In genomic region chr2:121141216-121142035, GRCm38 (mm10) we compare ENCODE assay signal across 8 mouse cellular contexts. TPM values are rescaled to one million over a fixed set of nuclear protein-coding genes. Genes with fewer than 3 reads are reported as not detected.
DNase-seq lines count a peak whose midpoint lies in the region; ATAC-seq and TF ChIP-seq lines count a peak whose summit lies in the region.

No protein-coding gene starts in this region.

- WGBS in liver, adult 2 months: 71% methylated on average over 16 of the region's 16 CpGs
- WGBS in neural tube, embryonic 12.5 days: 81% methylated on average over 16 of the region's 16 CpGs

- H3K4me1 ChIP-seq in liver, adult 2 months (ENCODE audit: control insufficient read depth, insufficient read depth, low read length): peaks cover 10% of the 10 kb centered on the region
- H3K4me1 ChIP-seq in cortical plate, adult 2 months (ENCODE audit: control insufficient read depth, insufficient read depth, low read length): peaks cover 7% of the 10 kb centered on the region
- H3K4me1 ChIP-seq in neural tube, embryonic 12.5 days: peaks cover 22% of the 10 kb centered on the region

- no peak for DNase-seq in liver, adult 2 months (ENCODE audit: extremely low read depth, low read depth, low spot score)
- DNase-seq in liver: no peak
- peak; percentile 14 for DNase-seq in hindlimb bud, embryonic 11.5 days (ENCODE audit: extremely low spot score, low read depth, low spot score)
- no peak for DNase-seq in gastrocnemius, adult 18-20 months (ENCODE audit: low spot score)
- DNase-seq in T-cell, adult 2 months (ENCODE audit: low spot score): no peak

- no peak overlapping the region for H3K9ac ChIP-seq in liver, adult 2 months (ENCODE audit: low read depth, low read length)
- peak overlapping the region; percentile 90 for H3K9ac ChIP-seq in neural tube, embryonic 12.5 days

- H3K4me2 ChIP-seq in neural tube, embryonic 12.5 days (replicated peaks): peak overlapping the region; percentile 93

- H3K27ac ChIP-seq in liver, adult 2 months (replicated peaks; ENCODE audit: insufficient read depth, low read depth, low read length): no peak overlapping the region
- no peak overlapping the region for H3K27ac ChIP-seq in cortical plate, adult 2 months (ENCODE audit: insufficient read depth, low read length)
- H3K27ac ChIP-seq in neural tube, embryonic 12.5 days: no peak overlapping the region

- peak overlapping the region; percentile 46; the same call in 1 of the 2 replicates for H3K4me3 ChIP-seq in liver, adult 2 months (ENCODE audit: insufficient read depth, low read depth, low read length)
- H3K4me3 ChIP-seq in cortical plate, adult 2 months (ENCODE audit: insufficient read depth, low read length): peak overlapping the region; percentile 56; the same call in 1 of the 2 replicates
- H3K4me3 ChIP-seq in neural tube, embryonic 12.5 days: peak overlapping the region; percentile 72

- peaks cover 7% of the 10 kb centered on the region; the same call in 1 of the 2 replicates for H3K79me2 ChIP-seq in liver, adult 2 months (ENCODE audit: control insufficient read depth, insufficient read depth, low read length)

- H3K27me3 ChIP-seq in liver, adult 2 months (ENCODE audit: control insufficient read depth, insufficient read depth, low read length): no peaks in the 10 kb centered on the region
- H3K27me3 ChIP-seq in neural tube, embryonic 12.5 days (replicated peaks): no peaks in the 10 kb centered on the region

- peaks cover 19% of the 10 kb centered on the region for H3K36me3 ChIP-seq in liver, adult 2 months (ENCODE audit: control insufficient read depth, insufficient read depth, low read length)
- peaks cover 29% of the 10 kb centered on the region for H3K36me3 ChIP-seq in neural tube, embryonic 12.5 days

- H3K9me3 ChIP-seq in neural tube, embryonic 12.5 days: no peaks in the 10 kb centered on the region

- ATAC-seq in neural tube, embryonic 12.5 days (ENCODE audit: low FRiP score, low read depth): no peak
- ATAC-seq in inflammation-experienced regulatory T-cells, adult 6 months: no peak

- no peak for TF ChIP-seq CTCF in liver, adult 2 months (IDR thresholded peaks at IDR 0.05; ENCODE audit: low read depth, low read length)
- no peak for TF ChIP-seq CTCF in cortical plate, adult 2 months (IDR thresholded peaks at IDR 0.05; ENCODE audit: extremely low read depth, insufficient read depth, low read length)

- no peak for TF ChIP-seq POLR2A in liver, adult 2 months (IDR thresholded peaks at IDR 0.05; ENCODE audit: extremely low read depth, insufficient read depth, low read length)
- no peak for TF ChIP-seq POLR2A in cortical plate, adult 2 months (IDR thresholded peaks at IDR 0.05; ENCODE audit: extremely low read depth, insufficient read depth, low read length)

RNA-seq across cellular contexts. Expression of gene Lcmt2, which starts 1.0 kb away (rescaled TPM):
- 5.2 and 6.5 TPM in 2 replicates for total RNA-seq in liver, adult 2 months (2014; rRNA removed)
- 9.1 and 9.9 TPM in 2 replicates for polyA plus RNA-seq in liver, adult 2 months (2012; rRNA removed)
- 4.8 and 6.3 TPM in 2 replicates for polyA plus RNA-seq in cortical plate, adult 2 months (2012; rRNA removed)
- polyA plus RNA-seq in neural tube, embryonic 12.5 days (2016; fragmentation: Nextera tagmentation; extraction: Ambion mirVana): 21.1 and 22.0 TPM in 2 replicates
- 1 to 10 TPM; 4.8 to 7.5 (median 5.8) TPM for polyA plus RNA-seq in inflammation-experienced regulatory T-cells, adult 6 months (2017; shearing (Covaris generic))
- 1 to 10 TPM; 3.1 to 3.3 TPM for total RNA-seq in gastrocnemius, adult 18-20 months (2021)

RNA-seq across cellular contexts. Expression of gene Adal, which starts 1.2 kb away (rescaled TPM):
- total RNA-seq in liver, adult 2 months (2014; rRNA removed): 10.0 and 12.6 TPM in 2 replicates
- polyA plus RNA-seq in liver, adult 2 months (2012; rRNA removed): 7.1 and 8.0 TPM in 2 replicates
- 17.0 and 19.6 TPM in 2 replicates for polyA plus RNA-seq in cortical plate, adult 2 months (2012; rRNA removed)
- polyA plus RNA-seq in neural tube, embryonic 12.5 days (2016; fragmentation: Nextera tagmentation; extraction: Ambion mirVana): 31.8 and 32.8 TPM in 2 replicates
- polyA plus RNA-seq in inflammation-experienced regulatory T-cells, adult 6 months (2017; shearing (Covaris generic)): 10 to 100 TPM; 13.2 to 20.5 (median 16.7) TPM
- 10 to 100 TPM; 14.0 to 16.4 TPM for total RNA-seq in gastrocnemius, adult 18-20 months (2021)

RNA-seq across cellular contexts. Expression of gene Tubgcp4, which starts 29.0 kb away (rescaled TPM):
- total RNA-seq in liver, adult 2 months (2014; rRNA removed): 15.9 and 16.8 TPM in 2 replicates
- polyA plus RNA-seq in liver, adult 2 months (2012; rRNA removed): 19.1 and 20.2 TPM in 2 replicates
- 31.3 and 34.5 TPM in 2 replicates for polyA plus RNA-seq in cortical plate, adult 2 months (2012; rRNA removed)
- polyA plus RNA-seq in neural tube, embryonic 12.5 days (2016; fragmentation: Nextera tagmentation; extraction: Ambion mirVana): 71.3 and 74.9 TPM in 2 replicates
- polyA plus RNA-seq in inflammation-experienced regulatory T-cells, adult 6 months (2017; shearing (Covaris generic)): 100 to 1,000 TPM in 1 of 3 experiments, 10 to 100 TPM in 2; 65.3 to 101 (median 80.2) TPM
- total RNA-seq in gastrocnemius, adult 18-20 months (2021): 10 to 100 TPM in 1 of 2 experiments, 1 to 10 TPM in 1; 9.0 to 15.3 TPM

RNA-seq across cellular contexts. Expression of gene Zscan29, which starts 29.5 kb away (rescaled TPM):
- 5.4 and 5.9 TPM in 2 replicates for total RNA-seq in liver, adult 2 months (2014; rRNA removed)
- 2.0 and 2.8 TPM in 2 replicates for polyA plus RNA-seq in liver, adult 2 months (2012; rRNA removed)
- 3.5 TPM in 2 replicates for polyA plus RNA-seq in cortical plate, adult 2 months (2012; rRNA removed)
- 11.2 and 11.7 TPM in 2 replicates for polyA plus RNA-seq in neural tube, embryonic 12.5 days (2016; fragmentation: Nextera tagmentation; extraction: Ambion mirVana)
- polyA plus RNA-seq in inflammation-experienced regulatory T-cells, adult 6 months (2017; shearing (Covaris generic)): 10 to 100 TPM; 24.1 to 36.0 (median 27.5) TPM
- 1 to 10 TPM; 4.1 to 4.6 TPM for total RNA-seq in gastrocnemius, adult 18-20 months (2021)

RNA-seq across cellular contexts. Expression of gene Tgm7, which starts 31.8 kb away (rescaled TPM):
- 0.09 TPM in 1 of 2 replicates, not detected in the other for total RNA-seq in liver, adult 2 months (2014; rRNA removed)
- 0.05 TPM in 1 of 2 replicates, not detected in the other for polyA plus RNA-seq in liver, adult 2 months (2012; rRNA removed)
- polyA plus RNA-seq in cortical plate, adult 2 months (2012; rRNA removed): 0.58 and 0.62 TPM in 2 replicates
- polyA plus RNA-seq in neural tube, embryonic 12.5 days (2016; fragmentation: Nextera tagmentation; extraction: Ambion mirVana): not detected in 2 replicates
- not detected for polyA plus RNA-seq in inflammation-experienced regulatory T-cells, adult 6 months (2017; shearing (Covaris generic))
- total RNA-seq in gastrocnemius, adult 18-20 months (2021): not detected
